Mouse (Mus musculus) lung, postnatal 25 days (tissue): ENCODE measurements at regions not wholly inside any gene's neighbourhood (a gene's known extent, or its start where the extent isn't known, plus 50 kb on each side); places are given as distances from the start of the nearest gene placed in this dataset.

ENCODE experiments used
- DNase-seq: peaks from one replicate; pipeline ENCODE4 v3.0.0; 2022; ENCODE audit warnings: low spot score

DNA sequence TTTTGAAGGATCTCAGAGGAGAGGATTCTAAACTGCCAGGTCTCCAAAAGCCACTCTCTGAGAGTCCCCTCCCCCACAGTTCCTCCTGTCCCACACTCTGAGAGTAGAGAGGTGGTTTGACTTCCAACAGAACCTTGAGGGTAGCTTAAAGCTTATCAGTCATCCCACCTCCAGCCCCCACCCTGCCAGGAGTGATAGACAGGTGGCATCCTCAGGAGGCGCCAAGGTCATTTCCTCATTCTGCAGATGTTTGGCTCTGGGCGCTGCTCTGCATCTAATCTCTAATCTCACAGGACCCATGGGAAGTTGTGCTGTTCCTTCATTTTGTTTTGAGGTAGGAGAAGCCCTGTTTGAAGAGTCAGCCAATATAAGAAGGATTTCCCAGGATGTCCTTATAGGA is 96.2 kb downstream of the Hes1 start:
- no peak for DNase-seq

DNA sequence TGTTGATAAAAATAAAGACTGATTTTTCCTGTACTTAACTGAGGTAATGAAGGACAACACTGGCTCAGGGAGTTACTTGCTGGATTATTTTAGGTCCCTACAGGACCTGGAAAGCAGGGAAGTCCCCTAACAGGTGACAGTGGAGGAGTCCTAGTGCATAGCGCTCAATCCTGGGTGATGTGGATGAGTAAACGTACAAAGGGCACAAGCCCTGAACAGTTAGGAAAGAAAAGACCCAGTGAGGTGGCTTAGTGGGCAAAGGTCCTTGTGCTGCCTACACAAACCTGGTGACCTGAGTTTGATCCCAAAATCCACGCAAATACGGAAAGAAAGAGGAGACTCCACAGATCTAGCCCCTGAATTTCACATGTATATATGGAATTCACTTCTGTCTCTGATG is 99.1 kb downstream of the Hes1 start:
- no peak for DNase-seq

DNA sequence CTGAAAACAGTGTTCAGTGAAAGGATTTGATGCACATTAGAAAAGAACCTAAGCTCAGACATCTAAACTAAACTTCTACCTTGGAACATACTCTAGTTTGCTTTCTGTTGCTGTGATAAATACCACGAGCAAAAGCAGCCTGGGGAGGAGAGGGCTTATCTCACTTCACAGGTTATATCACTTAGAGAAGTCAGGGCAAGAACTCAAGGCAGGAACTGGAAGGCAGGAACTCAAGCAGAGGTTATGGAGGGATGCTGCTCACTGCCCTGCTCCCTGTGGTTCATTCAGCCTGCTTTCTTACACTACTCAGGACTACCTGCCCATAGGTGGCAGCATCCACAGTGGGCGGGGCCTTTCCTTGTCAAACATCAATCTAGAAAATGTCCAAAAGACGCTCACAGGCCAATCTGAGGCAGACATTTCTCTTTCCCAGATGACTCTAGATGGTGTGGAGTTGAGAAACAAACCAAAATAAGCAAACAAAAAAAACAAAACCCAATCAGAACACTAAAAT is 101.5 kb downstream of the Hes1 start:
- DNase-seq = no peak

DNA sequence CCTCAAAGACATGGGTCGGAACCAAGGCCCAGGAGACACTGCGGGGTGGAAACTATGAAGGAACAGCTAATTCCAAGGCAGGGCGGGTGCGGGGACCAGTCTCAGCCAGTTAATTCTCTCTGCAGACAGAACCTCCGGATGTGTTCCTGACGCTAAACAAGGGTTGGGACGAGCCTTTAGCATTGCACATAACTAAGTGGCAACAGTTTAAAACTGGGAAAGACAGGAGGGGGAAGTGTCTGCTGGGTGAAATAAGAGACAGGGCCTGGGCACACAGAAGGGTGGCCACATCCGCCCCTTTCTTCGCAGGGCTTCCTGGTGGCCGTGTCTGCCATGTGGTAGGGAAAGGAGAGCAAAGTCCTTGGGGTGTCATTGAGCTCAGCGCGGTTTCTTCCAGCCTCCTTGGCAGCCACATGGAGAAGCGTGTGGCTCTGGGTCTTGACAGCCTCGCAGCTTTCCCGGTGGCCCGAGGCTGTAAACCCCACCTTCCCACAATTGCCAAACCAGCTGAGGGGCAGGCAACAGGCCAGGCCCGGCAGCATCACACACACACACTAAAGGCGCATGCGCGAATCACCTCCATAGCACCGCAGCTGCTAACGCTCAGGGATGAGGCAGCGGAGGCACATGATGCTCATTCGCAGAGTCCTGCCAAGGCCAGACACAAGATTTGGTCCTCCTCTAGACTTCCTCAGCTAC is 95.8 kb downstream of the Cpn2 start:
- DNase-seq = no peak

DNA sequence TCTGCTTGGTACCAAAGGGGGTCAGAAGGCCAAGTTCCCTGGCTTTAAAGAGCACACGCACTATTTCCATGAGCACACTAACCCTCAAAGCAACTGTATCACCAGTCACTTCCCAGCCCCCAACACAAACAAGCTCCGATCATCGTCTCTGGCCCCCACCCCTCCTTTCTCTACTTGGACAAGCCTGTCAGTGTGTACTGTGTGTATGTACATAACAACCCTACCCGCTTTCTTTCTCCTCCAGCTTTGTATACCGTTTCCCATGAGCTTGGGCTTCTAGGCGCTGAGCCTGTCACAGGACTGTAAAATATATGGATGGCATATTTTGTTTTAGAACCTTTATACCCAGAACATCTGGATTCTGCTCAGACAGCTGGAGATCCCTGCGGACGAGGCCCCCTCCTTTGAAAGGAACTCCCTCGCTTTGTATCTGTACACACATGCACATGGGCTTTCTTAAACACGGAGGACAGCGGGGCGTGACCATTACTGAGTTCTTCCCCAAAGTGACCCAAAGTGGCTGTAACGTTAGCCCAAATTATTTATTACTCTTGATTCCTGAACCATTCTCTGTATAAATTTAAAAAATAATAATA is 95.1 kb downstream of the Cpn2 start:
- DNase-seq = no peak

DNA sequence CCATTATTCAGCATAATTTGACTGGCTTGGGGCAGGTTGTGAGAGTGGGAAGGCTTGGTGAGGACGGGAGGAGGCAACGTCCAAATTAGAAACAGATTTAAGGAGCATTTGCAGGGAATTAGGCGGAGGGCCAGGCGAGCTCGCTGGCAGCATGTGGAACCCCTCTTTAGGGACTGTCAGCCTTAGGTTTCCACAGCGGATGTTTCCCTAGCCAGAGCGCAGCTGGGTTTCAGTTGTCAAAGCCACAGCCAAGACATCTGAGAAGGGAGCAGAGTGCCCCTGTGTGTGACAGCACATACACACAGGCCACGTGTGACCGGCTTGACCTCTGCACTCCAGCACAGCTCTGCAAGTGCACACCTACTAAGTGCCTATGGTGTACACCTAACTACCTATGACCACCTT is 94.5 kb downstream of the Cpn2 start:
- DNase-seq = no peak

DNA sequence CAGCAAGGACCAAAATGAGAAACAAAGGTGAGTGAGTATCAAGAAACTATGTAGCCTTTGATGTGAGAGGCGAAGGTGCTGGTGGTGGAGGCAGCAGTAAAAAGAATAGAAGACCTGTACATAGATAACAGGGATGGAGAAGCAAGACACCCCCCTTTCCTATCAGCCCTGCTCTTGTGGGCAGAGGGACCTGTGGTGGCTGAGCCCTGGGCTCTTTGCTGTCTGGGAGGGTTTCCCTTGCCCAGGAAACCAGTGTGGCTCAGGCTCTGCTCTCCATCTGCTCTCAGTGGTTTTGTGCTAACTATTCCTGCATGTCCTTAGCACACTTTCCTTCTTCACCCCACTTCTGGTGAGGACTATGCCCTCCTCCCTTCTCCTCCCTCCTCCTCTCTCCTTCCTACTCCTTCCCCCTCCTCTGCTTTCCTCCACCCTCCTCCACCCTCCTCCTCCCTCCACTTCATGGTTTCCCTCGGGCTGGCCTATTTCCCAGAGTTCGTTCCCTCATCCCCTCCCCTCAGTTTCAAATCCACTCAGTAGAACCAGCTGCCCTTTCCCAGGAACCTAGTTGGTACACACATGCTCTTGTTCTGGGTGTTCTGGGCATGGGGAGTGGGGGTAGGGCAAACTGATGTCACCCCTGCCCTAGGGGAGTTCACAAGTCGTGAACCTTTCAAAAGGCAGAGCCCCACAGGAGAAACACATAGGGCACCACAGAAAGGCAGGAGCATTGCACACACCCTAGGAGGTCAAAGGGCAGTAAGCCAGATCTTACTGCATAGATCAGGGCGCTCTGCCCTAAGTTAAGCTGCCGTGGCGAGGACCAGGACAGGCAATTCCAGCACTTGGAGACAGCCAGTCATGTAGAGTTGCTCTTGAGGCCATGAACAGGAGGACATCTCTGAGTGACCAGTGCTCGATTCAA is 93.1 kb downstream of the Cpn2 start:
- DNase-seq = peak; percentile 48

DNA sequence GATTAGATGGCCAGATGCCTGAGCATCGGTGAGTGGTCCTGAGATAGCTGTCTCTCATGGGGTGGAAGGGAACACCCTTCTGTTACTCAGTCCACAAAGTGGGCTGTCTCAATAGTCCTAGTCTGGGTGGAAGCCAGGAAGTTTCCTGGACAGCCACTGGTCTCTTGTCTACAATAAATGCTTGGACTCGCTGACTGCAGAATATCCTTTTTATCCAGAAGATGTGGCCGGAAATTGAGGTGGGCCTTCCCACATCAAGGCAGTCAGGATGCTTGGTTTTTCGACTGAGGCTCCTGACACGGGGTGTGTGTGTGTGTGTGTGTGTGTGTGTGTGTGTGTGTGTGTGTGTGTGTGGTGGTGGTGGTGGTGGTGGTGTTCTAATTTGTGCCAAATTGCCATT is 91.0 kb downstream of the Cpn2 start:
- no peak for DNase-seq

DNA sequence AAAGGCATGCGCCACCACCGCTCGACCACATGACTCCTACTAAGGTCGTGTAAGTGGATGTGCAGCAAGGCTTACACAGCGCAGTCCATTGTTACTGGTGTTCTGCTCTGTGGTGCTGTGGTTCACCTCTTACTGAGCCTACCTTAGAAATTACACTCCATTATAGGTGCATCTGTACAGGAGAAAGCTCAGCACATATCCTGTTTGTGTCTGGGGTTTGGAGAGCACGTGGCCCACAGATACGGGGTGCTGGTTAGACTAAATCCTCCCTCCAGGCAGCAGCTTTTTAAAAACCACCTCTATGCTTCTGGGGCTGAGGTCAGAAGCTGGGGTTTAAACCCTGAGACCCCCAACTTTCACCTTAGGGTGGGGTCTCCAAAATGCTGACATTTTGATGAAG is 89.5 kb downstream of the Cpn2 start:
- DNase-seq = no peak

DNA sequence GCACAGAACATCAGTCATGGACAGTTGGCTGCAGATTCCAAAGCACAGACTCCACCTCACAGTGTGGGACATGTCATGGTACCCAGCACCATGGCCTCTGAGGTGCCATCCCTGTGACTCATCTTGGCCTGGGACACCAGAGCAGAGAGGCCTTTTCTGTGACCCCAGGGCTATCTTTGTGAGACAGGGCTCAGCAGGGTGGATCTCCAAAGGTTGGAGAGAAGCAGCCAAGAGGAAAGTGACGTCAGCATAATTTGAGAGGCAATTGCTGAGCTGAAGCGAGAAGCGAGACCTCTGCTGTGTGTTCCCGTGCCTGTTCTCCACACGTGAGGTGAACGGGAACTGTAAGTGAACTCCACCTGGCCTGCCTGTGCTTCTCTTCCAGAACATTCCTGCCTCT is 88.7 kb downstream of the Cpn2 start:
- DNase-seq = no peak

DNA sequence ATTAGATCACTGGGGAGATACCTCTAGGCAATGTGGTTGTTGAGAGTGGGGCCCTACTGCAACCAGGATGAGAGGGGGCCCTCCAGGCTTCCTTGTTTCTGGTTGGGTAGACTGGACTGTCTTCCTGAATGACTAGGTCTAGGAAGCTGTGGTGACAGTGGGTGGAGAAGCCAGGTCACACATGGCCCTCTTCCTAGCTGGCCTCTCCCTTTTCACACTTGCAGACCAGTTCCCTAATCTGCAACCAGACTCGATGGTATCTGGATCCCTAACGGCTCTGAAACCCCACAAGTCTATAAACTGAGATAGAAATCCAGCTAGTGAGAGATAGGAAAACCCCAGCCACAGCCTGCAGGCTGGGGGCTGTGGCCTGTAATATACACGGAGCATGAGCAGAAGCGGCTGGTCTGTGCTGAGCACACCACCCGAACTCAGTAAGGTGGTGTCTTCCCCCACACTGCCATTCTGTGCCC is 87.8 kb downstream of the Cpn2 start:
- no peak for DNase-seq

DNA sequence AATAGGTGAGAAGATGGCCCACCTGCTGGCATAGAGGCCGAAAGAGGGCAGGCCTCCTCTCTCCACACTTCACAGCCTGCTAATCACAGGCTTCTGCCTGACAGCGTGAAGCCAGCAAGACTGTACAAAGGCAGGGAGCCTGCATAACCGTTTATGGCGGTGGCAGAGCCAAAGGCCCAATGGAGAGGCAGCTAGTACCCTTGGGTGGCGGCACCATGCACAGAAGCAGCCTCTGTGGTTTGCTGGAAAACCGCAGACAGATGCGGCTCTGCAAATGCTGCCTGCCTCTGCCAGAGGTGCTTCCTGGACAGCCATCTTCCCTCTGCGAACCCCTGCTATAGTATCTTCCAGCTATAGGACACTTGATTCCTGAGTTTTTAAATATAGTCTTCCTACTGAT is 86.2 kb downstream of the Cpn2 start:
- DNase-seq = no peak

DNA sequence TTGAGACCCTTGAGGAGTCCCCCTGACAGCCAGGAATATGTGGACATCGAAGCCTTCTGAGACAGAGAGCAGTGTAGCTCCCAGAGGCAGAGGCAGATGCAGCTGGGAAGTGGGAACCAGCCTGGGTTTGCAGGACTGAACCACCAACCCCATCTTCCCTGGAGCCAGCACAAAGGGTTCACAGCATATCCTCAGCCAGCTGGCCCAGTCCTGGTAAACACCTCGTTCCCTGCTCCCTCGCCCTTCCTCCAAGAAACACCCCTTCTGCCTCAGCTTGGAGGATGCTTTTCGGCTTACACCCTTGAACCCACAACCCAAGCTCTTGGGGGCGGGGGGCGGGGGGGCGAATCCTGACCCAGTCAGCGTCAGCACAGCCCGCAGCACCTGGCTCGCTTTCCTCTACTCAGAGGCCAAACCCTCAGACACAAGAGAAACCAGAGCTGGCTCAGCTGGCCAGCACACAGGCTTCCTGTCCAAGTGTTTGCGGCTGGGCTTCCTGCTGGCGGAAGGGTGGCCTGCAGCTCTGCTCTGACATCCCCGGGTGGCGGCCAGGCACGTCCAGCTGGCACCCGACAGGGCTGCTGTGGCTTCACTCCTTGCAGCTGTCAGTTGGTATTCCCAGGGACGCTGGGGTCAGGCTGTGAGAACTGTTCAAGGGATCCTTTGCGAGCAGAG is 82.6 kb downstream of the Cpn2 start:
- DNase-seq = peak; percentile 90

DNA sequence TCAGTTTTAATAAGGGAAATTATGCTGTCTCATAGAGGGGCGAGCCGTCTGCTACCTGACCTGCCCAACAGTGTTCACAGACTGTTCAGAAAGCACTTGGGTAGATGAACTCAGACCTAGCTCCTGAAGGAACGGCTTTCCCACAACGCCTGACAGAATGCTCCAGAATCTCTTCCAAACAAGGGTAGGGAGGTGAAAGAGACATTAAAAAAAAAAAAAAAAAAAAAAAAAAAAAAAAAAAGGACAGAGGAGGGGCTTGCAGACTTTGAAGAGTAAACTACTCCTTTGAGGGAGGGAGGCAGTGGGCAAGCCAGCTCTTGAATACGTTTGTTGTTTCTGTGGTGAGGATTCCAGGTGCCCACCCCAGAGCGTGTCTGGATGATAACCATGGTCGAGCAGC is 81.6 kb downstream of the Cpn2 start:
- no peak for DNase-seq

DNA sequence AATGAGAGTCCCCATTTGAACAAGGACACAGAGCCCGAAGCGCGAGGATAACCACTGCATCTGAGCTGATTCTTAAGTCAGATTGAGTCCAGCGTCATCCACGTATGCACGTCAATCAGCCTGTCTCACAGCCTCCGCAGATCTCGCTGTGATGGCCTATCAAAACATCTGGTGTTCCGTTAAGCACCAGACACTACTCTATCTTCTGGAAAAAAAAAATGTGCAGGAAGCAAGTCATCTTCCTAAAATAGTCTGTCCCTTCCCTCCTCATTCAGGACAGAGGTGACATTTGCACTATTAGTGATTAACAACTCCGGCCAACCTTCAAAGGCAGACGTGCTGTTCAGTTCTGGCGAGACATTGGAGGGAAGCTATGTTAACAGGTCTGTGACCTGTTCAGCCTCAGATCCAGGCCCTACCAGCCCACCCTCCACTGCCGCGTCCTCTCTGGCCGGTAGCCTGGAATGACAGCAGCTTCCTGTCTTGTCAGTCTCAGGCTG is 81.0 kb downstream of the Cpn2 start:
- DNase-seq = peak; percentile 62

DNA sequence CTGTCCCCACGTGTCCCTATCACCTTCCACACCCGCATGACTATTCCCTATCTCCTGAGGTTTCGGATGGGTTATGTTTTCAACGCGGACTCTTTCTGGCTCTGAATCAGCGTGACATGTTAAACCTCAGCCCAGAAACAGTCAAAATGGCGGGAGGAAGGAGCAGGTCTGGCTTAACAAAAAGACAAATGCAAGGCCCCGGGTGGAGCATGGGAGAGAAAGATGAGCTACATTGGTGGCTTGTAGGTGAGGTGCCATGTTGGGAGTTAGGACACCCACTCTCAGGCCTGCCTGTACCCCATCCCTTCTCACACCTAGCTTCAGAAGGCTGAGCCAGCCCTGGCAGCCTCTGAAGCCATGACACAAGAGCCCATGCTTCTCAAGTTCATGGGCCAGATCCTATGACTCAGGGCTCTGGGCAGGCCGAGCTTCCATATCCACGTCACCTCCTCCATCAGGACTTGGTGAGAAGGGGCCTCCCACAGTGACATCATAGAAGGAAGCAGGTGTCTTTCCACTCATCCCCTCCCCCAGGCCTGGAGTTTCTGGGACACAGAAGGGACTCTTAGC is 80.5 kb downstream of the Cpn2 start:
- peak; percentile 59 for DNase-seq

DNA sequence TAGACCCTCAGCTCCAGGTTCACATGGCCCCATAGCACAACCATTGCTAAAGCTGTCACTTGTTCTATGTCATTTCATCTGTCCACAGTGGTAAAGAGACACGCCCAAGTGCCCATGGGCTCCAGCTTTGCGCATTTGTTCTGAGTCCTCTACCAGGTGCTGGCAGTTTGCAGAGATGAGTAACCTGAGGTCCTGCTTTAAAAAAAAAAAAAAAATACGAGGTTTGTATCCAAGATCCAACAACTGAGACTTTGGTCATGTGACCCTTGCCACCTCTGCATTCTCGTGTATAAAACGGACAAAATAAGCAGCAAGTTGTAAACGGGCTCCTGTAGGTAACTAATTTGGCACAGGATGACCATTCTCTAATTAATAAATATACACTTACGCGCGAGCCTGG is 79.9 kb downstream of the Cpn2 start:
- no peak for DNase-seq

DNA sequence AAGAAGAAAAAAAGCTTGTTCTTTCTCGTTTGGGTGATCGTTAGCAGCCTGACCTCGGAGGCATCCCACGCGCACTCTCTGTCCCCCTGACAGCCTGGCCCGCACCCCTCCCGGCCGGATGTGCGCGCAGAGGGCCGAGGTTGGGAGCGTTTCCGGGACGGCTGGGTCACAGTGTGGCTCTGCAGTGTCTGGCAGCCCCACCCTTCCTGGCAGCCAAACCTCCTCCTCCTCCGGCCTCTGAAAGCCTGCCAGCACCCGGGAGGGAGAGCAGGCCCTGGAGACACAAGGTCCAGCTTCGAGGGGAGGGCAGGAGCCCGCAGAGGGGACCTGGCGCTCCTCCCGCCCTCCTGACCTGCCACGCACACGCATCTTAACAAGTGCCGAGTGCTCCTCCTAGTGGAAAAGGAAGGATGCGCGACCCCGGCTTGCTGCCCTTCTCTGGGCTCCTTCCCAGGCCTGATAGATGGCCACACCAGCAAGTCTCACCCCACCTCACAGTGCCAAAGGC is 79.3 kb downstream of the Cpn2 start:
- DNase-seq = peak; percentile 97

DNA sequence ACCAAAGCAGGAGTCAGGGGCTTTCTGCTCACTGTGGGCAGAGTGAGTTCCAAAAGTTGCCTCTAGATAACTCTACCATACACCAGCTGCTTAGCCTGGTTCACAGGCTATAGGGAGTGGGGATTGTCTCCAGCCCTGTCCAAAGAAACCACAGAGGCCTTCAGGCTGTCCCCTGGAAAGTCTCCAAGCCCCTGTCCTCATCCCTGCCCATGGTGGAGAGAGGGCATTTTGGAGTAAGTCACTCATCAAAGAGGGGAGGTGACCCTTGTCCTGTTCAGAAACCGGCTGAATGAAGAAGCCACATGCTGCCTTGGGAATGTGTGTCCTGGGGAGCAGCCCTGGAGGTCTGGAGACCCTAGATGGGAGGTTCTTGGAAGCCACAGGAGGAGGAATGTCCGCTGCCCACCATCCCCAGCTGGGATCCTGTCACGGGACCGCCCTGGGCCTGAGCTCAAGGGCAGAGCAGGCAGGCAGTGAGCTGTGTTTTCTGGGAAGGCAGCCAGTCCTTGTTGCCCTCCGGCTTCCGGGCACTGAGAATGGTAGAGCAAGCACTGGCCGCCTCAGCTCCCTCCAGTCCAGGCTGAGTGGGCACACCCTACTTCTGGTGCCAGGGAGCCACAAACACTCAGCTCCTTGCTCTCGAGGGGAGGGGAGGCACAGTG is 78.4 kb downstream of the Cpn2 start:
- peak; percentile 92 for DNase-seq

DNA sequence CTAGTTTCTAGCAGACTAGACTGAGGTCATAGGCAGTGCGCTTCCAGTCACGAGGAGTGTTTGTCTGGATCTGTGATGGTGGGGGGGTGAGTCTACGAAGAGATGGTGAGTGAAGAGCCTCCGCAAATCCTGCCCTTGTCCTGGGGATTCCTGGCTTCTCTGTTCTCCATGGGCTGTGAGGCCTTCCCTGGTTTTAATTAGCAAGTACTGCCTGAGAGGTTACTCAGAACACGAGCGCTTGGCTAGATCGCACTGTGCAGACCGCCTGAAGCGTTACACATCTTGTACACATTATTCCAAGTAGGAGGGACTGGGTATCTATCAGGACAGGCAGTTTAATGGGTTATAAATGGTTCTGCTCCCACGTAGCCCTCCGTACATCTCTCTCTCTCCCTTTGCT is 76.9 kb downstream of the Cpn2 start:
- DNase-seq = no peak
